Mouse (Mus musculus) kidney, postnatal 0 days (tissue): ENCODE results near the gene Gm11983. TPM values are rescaled to one million over a fixed set of nuclear protein-coding genes. Genes with fewer than 3 reads are reported as not detected.

ENCODE experiments used
- ATAC-seq: fragments of 200-750 bp; cut with Nextera tagmentation; replicated peaks from 2 replicates; pipeline ENCODE4 v1.8.0; 2017; ENCODE audit warnings: low read depth, moderate number of reproducible peaks, moderate TSS enrichment, moderate library complexity; ENCODE audit not compliant: low FRiP score
- DNase-seq: peaks from one replicate; pipeline ENCODE4 v3.0.0-alpha.2; 2016; ENCODE audit warnings: low spot score
- H3K27ac ChIP-seq: fragments of 300-500 bp; sonication (generic); 2 replicates; pipeline ENCODE4 v1.5.1; 2014; ENCODE audit warnings: mild to moderate bottlenecking
- H3K27me3 ChIP-seq: fragments of 300-500 bp; sonication (generic); 2 replicates; pipeline ENCODE4 v1.6.1; 2014; ENCODE audit warnings: low read length, mixed read lengths; ENCODE audit not compliant: insufficient read depth
- H3K36me3 ChIP-seq: fragments of 300-500 bp; sonication (generic); 2 replicates; pipeline ENCODE4 v1.6.1; 2014; ENCODE audit warnings: low read length, mixed read lengths; ENCODE audit not compliant: insufficient read depth
- H3K4me1 ChIP-seq: fragments of 300-500 bp; sonication (generic); replicated peaks from 2 replicates; pipeline ENCODE4 v1.6.1; 2014; ENCODE audit warnings: antibody characterized with exemption, low read length, mixed read lengths; ENCODE audit not compliant: insufficient read depth
- H3K4me2 ChIP-seq: fragments of 300-500 bp; sonication (generic); 2 replicates; pipeline ENCODE4 v1.6.1; 2014; ENCODE audit warnings: mild to moderate bottlenecking, low read length, moderate library complexity, mixed read lengths
- H3K4me3 ChIP-seq: fragments of 300-500 bp; sonication (generic); replicated peaks from 2 replicates; pipeline ENCODE4 v1.5.1; 2014; ENCODE audit warnings: low read depth, low read length
- H3K9ac ChIP-seq: fragments of 300-500 bp; sonication (generic); 2 replicates; pipeline ENCODE4 v1.6.1; 2014; ENCODE audit warnings: low read depth, low read length
- H3K9me3 ChIP-seq: fragments of 300-500 bp; sonication (generic); replicated peaks from 2 replicates; pipeline ENCODE4 v1.6.1; 2016; ENCODE audit warnings: low read length, inconsistent platforms, mixed read lengths
- CTCF ChIP-seq: IDR thresholded peaks from 2 replicates; pipeline ENCODE4 v1.5.1; 2016; ENCODE audit warnings: antibody characterized with exemption, low read depth, mild to moderate bottlenecking, moderate library complexity
- WGBS: fragments of 180-500 bp; shearing (Covaris S2); extraction: QIAGEN DNeasy Blood & Tissue Kit; methylation state at CpG from one replicate; pipeline ENCODE4 v1.1.7; 2014; 5-methylcytosine and 5-hydroxymethylcytosine counted together
- polyA plus RNA-seq: library from polyadenylated mRNA; unstranded; fragments of >200 nt; fragmentation: Nextera tagmentation; extraction: Ambion mirVana; gene quantifications from 2 replicates; pipeline ENCODE4 v1.2.1, GENCODE M21; 2015

The Gm11983 gene
- polyA plus RNA-seq, 1 experiment from 2014 or later = not detected

DNA sequence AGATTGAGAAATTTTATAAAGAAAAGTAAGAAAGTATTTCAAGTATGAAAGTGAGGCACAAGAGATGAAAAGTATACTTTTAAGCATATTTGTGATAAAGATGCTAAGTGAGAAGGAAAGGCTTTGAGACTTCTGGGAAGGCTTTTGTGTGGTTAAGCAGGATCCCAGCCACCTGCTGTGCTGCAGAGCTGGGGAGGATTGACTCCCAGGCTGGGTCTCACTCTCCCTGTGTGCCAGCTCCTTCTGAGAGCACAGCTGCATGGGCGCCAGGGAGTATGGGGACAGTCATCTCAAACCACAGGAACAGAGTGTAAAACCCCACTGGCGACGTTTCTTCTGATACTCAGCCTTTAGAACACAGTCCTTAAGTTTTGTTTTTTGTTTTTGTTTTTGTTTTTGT, 3.3 kb upstream of the Gm11983 start:
- Histone ChIP-seq H3K9me3 (no peaks in the 10 kb centered on the region), H3K27me3 (no peaks in the 10 kb centered on the region), H3K4me1 (no peaks in the 10 kb centered on the region), H3K36me3 (no peaks in the 10 kb centered on the region), H3K4me2 (no peak overlapping the region), H3K9ac (no peak overlapping the region), H3K4me3 (no peak overlapping the region), H3K27ac (no peak overlapping the region)
- ATAC-seq (no peak), DNase-seq (no peak)
- 71% methylated on average over 3 of the region's 3 CpGs for WGBS
- TF ChIP-seq CTCF = no peak

DNA sequence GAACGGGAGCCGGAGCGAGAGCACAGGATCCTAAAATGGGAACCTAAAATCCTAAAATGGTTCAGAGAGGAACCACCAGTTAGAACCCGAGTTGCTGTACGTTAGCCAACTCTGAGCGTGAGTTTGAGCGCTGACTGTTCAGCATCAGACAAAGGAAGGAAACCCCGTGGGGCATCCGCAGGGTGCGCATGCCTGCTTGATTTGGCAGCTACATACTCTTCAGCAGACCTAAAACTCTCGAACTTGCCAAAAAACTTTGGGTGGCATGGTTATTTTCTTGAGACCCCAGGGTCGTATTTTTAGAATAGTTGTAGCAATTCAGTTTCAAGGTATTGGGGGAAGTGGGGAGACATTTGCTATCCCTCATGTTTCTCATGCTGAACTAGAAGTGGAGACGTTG, 2.8 kb downstream of the Gm11983 start:
- no peaks in the 10 kb centered on the region for H3K36me3 ChIP-seq
- TF ChIP-seq CTCF = no peak
- no peak overlapping the region for H3K4me2 ChIP-seq
- no peak overlapping the region for H3K4me3 ChIP-seq
- no peak overlapping the region for H3K27ac ChIP-seq
- no peaks in the 10 kb centered on the region for H3K27me3 ChIP-seq
- DNase-seq (no peak), ATAC-seq (no peak)
- 79% methylated on average over 13 of the region's 13 CpGs for WGBS
- no peak overlapping the region for H3K9ac ChIP-seq
- H3K4me1 ChIP-seq = no peaks in the 10 kb centered on the region
- H3K9me3 ChIP-seq = no peaks in the 10 kb centered on the region

- no peaks in the 10 kb centered on the region for H3K9me3 ChIP-seq
- H3K4me3 ChIP-seq = no peak overlapping the region
- TF ChIP-seq CTCF = no peak
- H3K27ac ChIP-seq = no peak overlapping the region
- H3K4me2 ChIP-seq = no peak overlapping the region
- no peak overlapping the region for H3K9ac ChIP-seq
- ATAC-seq (no peak), DNase-seq (no peak)
- no peaks in the 10 kb centered on the region for H3K4me1 ChIP-seq
- no peaks in the 10 kb centered on the region for H3K27me3 ChIP-seq
- WGBS = 91% methylated on average over 9 of the region's 9 CpGs
- H3K36me3 ChIP-seq = no peaks in the 10 kb centered on the region
These were observed 3.7 kb downstream of the Gm11983 start for GRCm38 (mm10) chr11:6833731-6834130.

- DNase-seq = no peak
- H3K27ac ChIP-seq = no peak overlapping the region
- H3K4me2 ChIP-seq = no peak overlapping the region
- H3K4me3 ChIP-seq = no peak overlapping the region
- H3K36me3 ChIP-seq = no peaks in the 10 kb centered on the region
- H3K9ac ChIP-seq = no peak overlapping the region
- H3K9me3 ChIP-seq = no peaks in the 10 kb centered on the region
- no peak for TF ChIP-seq CTCF
- H3K27me3 ChIP-seq = no peaks in the 10 kb centered on the region
- H3K4me1 ChIP-seq = no peaks in the 10 kb centered on the region
- 55% methylated on average over 9 of the region's 9 CpGs for WGBS
- no peak for ATAC-seq
These were observed 5.5 kb downstream of the Gm11983 start for GRCm38 (mm10) chr11:6831931-6832330.

DNA sequence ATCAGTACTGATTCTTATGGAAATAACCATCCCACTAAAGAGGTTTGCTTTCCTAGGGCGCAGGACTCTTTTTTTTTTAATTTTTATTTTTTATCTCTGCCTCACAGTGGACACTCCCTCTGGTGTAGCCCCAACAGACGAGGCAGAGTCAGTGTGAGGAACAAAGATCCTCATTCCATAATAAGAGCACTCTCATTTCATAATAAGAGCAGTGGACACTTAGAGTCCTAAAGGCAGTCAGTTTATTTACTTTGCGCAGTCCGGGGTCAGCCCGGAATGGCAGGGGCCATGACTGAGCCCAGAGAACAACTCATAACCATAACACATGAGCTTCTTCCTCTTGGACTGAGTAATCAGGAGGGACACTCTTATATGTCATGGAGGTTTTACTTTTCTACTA, 9.3 kb downstream of the Gm11983 start:
- Histone ChIP-seq H3K9me3 (no peaks in the 10 kb centered on the region), H3K4me2 (no peak overlapping the region), H3K9ac (no peak overlapping the region), H3K4me3 (no peak overlapping the region), H3K27me3 (no peaks in the 10 kb centered on the region), H3K36me3 (no peaks in the 10 kb centered on the region), H3K27ac (no peak overlapping the region), H3K4me1 (0 out of 2 replicates have a peak, but pooled peaks cover 3% of the 10 kb centered on the region)
- ATAC-seq (no peak), DNase-seq (peak; percentile 37)
- WGBS = 38% methylated on average over 5 of the region's 5 CpGs
- TF ChIP-seq CTCF = no peak

DNA sequence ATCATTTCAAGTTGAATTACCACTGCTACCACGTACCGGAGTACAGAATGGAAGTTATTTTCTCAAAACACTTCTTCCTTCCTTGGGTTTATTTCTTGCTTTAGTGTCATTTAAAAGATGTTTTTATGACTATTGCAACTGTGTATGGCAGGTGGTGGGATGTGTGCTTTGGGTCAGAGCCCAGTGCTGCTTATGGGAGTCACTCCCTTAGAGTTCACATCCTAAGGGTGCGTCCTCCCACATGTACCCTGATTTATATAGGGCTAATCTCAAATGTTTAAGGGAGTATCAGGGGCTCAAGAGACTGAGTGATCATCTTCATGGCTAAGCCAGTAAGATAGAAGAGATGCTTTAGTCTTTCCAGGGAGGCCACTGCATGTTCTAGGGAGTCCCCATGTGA, 11.3 kb downstream of the Gm11983 start:
- H3K4me1 ChIP-seq = 0 out of 2 replicates have a peak, but pooled peaks cover 3% of the 10 kb centered on the region
- H3K9ac ChIP-seq = no peak overlapping the region
- H3K4me2 ChIP-seq = no peak overlapping the region
- H3K9me3 ChIP-seq = no peaks in the 10 kb centered on the region
- ATAC-seq (peak; percentile 33; the same call in 1 of the 2 replicates), DNase-seq (peak; percentile 65)
- H3K36me3 ChIP-seq = no peaks in the 10 kb centered on the region
- TF ChIP-seq CTCF = no peak
- no peak overlapping the region for H3K27ac ChIP-seq
- H3K4me3 ChIP-seq = no peak overlapping the region
- H3K27me3 ChIP-seq = no peaks in the 10 kb centered on the region
- WGBS = 29% methylated on average over 3 of the region's 3 CpGs

- Histone ChIP-seq H3K27me3 (no peaks in the 10 kb centered on the region), H3K4me3 (no peak overlapping the region), H3K27ac (no peak overlapping the region), H3K4me1 (0 out of 2 replicates have a peak, but pooled peaks cover 3% of the 10 kb centered on the region), H3K9ac (no peak overlapping the region), H3K36me3 (no peaks in the 10 kb centered on the region), H3K9me3 (no peaks in the 10 kb centered on the region), H3K4me2 (no peak overlapping the region)
- TF ChIP-seq CTCF = no peak
- ATAC-seq = no peak
- no peak for DNase-seq
- 84% methylated on average over 2 of the region's 2 CpGs for WGBS
These were observed 14.3 kb downstream of the Gm11983 start for GRCm38 (mm10) chr11:6823176-6823575.
